Mouse (Mus musculus) cortical plate, adult 2 months (tissue): ENCODE data around the gene Cmas.

Experiments used
- CTCF ChIP-seq: fragments of 200-500 bp; IDR thresholded peaks from 2 replicates; pipeline ENCODE4 v1.5.1; 2011; ENCODE audit warnings: mild to moderate bottlenecking, control low read depth, low read length; ENCODE audit not compliant: insufficient read depth; ENCODE audit errors: extremely low read depth
- POLR2A ChIP-seq: fragments of 200-500 bp; IDR thresholded peaks from 2 replicates; pipeline ENCODE4 v1.6.1; 2011; ENCODE audit warnings: mild to moderate bottlenecking, low read length, control low read depth; ENCODE audit not compliant: insufficient read depth; ENCODE audit errors: extremely low read depth

DNA sequence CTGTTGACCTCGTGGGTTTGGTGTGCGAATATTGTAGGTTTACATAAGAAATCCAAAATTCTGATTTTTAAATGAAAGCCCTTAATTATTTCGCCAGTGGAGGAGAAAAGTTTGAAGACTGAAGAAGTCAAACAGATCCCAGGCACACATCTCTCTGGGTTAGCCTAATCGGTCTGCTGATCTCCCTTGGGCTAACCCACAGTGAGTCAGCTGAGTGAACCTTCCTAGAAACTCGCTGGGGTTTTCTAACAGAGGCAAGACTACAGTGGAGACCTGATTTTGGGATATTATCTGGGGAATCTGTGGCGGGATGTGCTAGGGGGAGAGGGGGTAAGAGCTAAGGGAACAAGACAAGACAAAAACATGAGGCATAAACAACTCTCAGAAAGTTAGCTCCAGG lies 53.8 kb downstream of the Cmas start:
- no peak for TF ChIP-seq CTCF
- no peak for TF ChIP-seq POLR2A
